Mouse (Mus musculus) liver, adult (tissue): ENCODE results near the gene Gdpd2.

Source experiments
- GATA4 ChIP-seq: IDR thresholded peaks from 2 replicates; pipeline ENCODE4 v1.6.1; 2014; ENCODE audit warnings: mild to moderate bottlenecking, low read length; ENCODE audit not compliant: insufficient replicate concordance

Gene Gdpd2

GRCm38 (mm10) chrX:100774341-100774811, 44.7 kb downstream of the Gdpd2 start:
- no peak for TF ChIP-seq GATA4

- no peak for TF ChIP-seq GATA4
These were observed 45.7 kb downstream of the Gdpd2 start for GRCm38 (mm10) chrX:100775405-100775804.

GRCm38 (mm10) chrX:100776494-100776893, 46.8 kb downstream of the Gdpd2 start:
- no peak for TF ChIP-seq GATA4

- TF ChIP-seq GATA4 = no peak
These were observed 47.4 kb downstream of the Gdpd2 start for GRCm38 (mm10) chrX:100776985-100777654.

- no peak for TF ChIP-seq GATA4
These were observed 48.1 kb downstream of the Gdpd2 start for GRCm38 (mm10) chrX:100777655-100778234.

GRCm38 (mm10) chrX:100778397-100778796, 48.7 kb downstream of the Gdpd2 start:
- TF ChIP-seq GATA4 = no peak
